Mouse (Mus musculus): Measurements from ENCODE around the gene Polrmt. TPM values are rescaled to one million over a fixed set of nuclear protein-coding genes. Genes with fewer than 3 reads are reported as not detected.
"Not testable (repeated sequence)": the region's sequence is repeated elsewhere in the genome, so short reads cannot be mapped to it uniquely, and the experiment has no call there.

Gene Polrmt
- polyA plus RNA-seq, 1 experiment, result 60.7 TPM

DNA sequence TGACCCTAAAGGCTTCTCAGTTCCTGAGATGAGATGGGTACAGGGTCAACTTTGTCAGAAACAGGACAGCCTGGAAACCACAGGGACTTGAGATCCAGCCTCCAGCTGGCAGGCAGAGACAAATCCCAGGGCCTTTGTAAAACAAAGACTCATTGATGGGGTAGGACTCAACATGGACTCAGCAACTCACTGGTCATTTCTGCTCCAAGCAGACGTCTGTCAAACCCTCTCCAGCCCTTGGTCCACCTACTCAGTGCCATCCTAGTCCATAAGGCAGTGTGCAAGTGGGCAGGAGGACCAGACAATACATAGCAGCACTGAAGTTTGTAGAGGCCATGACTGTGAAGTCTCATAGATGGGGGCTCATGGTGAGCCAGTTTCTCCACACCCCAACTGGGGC lies 33.2 kb downstream of the Polrmt start:
- DNase-seq (ENCODE audit: extremely low spot score in 1 of 2, low spot score in 1 of 2), result no peak

- DNase-seq (ENCODE audit: extremely low spot score in 1 of 2, low spot score in 1 of 2), result peak in 1 of 2 experiments; percentile 91
Measured at GRCm38 (mm10) chr10:79712499-79713126, 33.8 kb downstream of the Polrmt start.

DNA sequence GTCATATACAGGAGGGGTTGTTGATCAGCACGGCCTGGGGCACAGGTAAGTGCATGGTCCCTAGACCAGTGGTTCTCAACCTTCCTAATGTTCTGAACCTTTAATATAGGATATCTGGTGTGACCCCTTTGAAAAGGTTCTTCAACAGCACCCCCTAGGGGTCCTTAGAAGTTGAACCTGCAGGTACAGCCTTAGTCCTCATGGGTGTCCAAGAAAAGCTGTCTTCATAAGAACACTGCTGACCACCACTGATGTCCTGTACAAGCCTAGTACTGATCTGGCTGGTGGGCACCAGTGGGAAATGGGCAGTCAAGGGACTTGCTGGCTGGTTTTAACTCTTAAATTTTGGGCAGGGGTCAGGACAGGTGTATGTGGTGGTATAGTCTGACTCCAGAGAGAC lies 34.4 kb downstream of the Polrmt start:
- DNase-seq (ENCODE audit: extremely low spot score in 1 of 2, low spot score in 1 of 2), result no peak

DNA sequence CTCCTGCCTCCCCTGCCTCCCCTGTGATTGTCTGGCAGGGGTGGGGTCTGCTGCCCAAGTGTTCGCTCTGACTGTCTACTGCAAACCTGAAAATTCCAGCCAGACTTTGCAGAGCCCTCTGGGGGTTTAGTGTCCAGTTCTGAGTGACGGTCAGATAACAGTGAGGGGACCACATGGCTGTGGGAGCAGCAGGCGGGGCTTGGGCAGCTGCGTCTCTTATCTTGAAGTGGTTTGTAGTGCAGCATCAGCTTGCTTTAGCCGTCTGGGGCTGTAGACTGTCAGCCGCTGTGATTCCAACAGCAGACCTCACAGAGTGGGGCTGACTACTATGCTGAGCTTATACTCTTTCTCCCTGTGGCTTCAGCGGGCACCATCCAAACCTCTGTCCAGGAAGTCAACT lies 37.1 kb downstream of the Polrmt start:
- DNase-seq (ENCODE audit: extremely low spot score in 1 of 2, low spot score in 1 of 2), result no peak

GRCm38 (mm10) chr10:79708668-79709067 lies 37.7 kb downstream of the Polrmt start:
- DNase-seq (ENCODE audit: extremely low spot score in 1 of 2, low spot score in 1 of 2), result no peak

DNA sequence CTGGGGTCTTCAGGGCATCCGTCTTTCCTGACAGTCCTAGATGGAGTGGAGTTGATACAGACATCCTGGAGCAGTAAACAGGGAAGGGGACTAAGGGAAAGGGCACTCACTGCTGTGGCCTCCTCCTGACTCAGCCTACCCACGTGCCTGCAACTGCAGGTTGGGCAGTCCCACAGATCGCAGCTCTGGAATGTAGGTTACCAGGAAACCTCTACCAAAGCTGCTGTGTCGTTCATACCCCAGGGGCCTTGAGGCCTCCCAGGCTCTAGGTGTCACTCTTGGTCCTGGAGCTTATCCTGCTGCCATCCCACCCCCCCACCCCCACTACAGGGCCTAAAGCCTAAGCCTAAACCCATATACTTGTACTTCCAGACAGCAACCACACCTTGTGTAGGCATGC lies 38.6 kb downstream of the Polrmt start:
- no peak for DNase-seq (ENCODE audit: extremely low spot score in 1 of 2, low spot score in 1 of 2)

GRCm38 (mm10) chr10:79707162-79707561 lies 39.2 kb downstream of the Polrmt start:
- DNase-seq (ENCODE audit: extremely low spot score in 1 of 2, low spot score in 1 of 2), result no peak

GRCm38 (mm10) chr10:79706406-79707094 lies 39.8 kb downstream of the Polrmt start:
- no peak for DNase-seq (ENCODE audit: extremely low spot score in 1 of 2, low spot score in 1 of 2)

GRCm38 (mm10) chr10:79705951-79706350 lies 40.4 kb downstream of the Polrmt start:
- DNase-seq (ENCODE audit: extremely low spot score in 1 of 2, low spot score in 1 of 2), result no peak

DNA sequence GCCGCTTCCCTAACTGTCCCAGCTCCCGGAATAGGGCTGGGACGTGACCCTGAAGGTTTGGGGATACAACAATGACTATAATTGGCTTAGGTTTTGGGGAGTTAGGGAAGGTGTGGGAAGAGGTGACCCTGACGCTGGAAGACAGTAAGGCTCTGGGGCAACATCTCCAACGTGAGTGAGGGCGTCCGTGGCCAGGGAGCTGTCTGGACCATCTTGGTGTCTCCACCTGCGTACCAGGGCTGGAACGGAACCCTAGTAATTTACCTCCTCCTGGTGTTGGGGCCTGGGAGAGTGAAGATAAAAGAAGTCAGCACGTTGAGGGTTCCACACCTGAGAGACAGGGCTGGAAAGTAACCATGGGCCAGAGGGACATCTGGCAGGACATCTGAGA lies 41.4 kb downstream of the Polrmt start:
- no peak for DNase-seq (ENCODE audit: extremely low spot score in 1 of 2, low spot score in 1 of 2)

DNA sequence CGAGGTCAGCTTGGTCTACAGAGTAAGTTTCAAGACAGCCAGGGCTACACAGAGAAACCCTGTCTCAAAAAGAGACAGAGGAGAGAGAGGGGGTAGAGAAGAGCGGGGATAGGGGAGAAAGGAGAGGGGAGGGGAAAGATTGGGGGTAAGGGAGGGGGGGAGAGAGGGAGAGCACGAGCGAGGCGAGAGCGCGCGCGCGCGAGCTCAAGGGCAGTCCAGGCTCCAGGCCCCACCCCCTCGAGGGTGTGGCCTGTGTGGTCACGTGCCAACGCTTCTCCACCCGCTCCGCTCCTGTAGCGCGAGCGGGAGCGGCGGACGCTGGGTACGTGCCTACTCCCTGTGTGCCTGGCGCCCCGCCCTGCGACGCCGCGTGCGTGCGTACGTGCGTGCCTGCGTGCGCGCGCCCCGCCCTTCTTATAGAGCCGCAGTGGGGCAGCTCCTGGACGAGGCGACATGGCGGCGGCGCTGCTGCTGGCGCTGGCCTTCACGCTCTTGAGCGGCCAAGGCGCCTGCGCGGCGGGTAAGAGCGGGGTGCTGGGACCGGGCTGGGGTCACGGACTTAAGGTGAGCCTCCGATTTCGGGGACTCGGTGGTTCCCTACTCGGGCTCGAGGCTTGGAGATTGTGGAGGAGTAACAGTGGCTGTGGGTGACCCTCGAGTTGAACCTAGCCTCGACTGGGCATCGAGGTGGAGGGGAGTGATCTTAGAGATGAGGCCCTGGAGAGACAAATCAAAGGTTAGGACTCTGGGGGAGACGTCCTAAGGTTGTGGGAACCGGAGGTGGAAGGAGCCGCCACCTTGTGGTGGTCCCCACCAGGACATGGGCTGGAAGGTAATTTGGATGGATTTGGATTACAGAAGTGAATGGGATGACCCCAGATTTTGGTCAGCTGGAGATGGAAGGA lies 42.1 kb downstream of the Polrmt start, which contains the start of gene Bsg:
Gene Bsg (plus strand): TSS at position 427 of the 905 bp plus-strand sequence.
- peak; percentile 97 to 99 for DNase-seq (ENCODE audit: extremely low spot score in 1 of 2, low spot score in 1 of 2)

GRCm38 (mm10) chr10:79703541-79703940 lies 42.8 kb downstream of the Polrmt start:
- no peak for DNase-seq (ENCODE audit: extremely low spot score in 1 of 2, low spot score in 1 of 2)

DNA sequence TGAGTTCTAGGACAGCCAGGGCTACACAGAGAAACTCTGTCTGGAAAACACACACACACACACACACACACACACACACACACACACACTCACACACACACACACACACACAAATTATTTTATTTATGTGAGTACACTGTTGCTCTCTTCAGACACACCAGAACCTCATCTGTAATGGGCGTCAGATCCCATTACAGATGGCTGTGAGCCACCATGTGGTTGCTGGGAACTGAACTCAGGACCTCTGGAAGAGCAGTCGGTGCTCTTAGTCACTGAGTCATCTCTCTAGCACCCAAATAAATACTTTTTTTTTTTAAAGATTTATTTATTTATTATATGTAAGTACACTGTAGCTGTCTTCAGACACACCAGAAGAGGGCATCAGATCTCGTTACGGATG lies 43.4 kb downstream of the Polrmt start:
- not testable (repeated sequence) for DNase-seq (ENCODE audit: extremely low spot score in 1 of 2, low spot score in 1 of 2)

GRCm38 (mm10) chr10:79701443-79702129 lies 44.8 kb downstream of the Polrmt start:
- DNase-seq (ENCODE audit: extremely low spot score in 1 of 2, low spot score in 1 of 2), result no peak

DNA sequence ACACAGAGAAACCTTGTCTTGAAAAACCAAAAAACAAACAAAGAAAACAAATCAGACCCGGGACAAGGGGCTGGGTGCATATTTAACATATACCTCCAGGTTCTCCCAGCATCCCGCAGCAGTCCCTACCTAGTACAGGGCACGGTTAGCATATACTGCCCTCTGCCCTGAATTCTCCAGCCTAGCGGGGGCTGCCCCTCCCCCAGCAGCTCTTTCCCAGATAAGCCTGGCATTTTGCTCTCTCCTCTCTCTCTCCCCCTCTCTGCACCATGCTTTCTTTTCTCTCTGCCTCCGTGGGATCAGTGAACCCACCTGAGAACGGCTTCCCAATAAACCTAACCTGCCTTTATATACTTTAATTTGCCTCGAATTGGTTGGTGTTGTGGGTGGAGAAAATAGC lies 45.7 kb downstream of the Polrmt start:
- DNase-seq (ENCODE audit: extremely low spot score in 1 of 2, low spot score in 1 of 2), result no peak

GRCm38 (mm10) chr10:79698459-79698858 lies 47.9 kb downstream of the Polrmt start:
- no peak for DNase-seq (ENCODE audit: extremely low spot score in 1 of 2, low spot score in 1 of 2)

DNA sequence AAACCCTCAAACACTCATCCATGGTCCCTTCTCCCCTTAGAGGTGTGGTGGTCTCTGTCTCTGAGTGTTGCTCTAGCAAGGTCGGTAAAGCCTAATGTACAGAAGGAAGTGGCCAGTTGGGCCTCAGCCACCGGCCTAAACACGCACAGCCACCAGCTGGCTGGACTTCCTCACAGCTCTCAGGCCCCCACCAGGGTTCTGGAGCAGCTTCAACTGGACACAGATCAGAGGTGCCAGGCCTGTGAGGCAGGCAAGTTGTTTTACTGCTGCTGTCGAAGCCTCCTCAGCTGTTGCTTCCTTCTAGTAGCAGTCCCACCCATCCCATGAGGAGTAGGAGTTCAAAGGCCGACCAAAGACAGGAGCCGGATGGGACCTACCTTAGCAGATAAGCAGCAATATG lies 48.5 kb downstream of the Polrmt start:
- DNase-seq (ENCODE audit: extremely low spot score in 1 of 2, low spot score in 1 of 2), result no peak

DNA sequence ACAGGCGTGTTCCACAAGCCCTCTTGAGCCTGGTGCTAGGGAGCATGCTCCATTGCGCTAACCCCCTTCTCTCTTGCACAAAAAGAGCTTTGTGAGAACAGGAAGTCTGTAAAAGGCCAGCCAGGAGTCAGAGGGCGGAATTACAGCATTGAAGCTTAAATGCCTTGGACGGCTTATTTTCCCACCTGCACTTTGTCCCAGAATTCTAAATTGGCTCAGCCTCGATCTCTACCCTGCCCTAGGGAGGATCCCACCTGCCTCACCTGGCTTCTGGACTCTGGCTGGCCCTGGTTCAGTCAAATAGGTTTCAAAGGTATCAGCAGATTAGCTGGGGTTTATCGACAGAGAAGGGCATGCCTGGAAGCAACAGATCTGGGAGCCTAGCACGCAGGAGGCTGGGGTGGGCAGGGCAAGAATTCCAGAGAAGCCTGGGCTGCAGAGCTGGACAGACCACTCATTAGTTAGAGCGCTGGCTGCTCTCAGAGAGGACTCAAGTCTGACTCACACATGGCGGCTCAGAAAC lies 50.2 kb downstream of the Polrmt start:
- DNase-seq (ENCODE audit: extremely low spot score in 1 of 2, low spot score in 1 of 2), result no peak

DNA sequence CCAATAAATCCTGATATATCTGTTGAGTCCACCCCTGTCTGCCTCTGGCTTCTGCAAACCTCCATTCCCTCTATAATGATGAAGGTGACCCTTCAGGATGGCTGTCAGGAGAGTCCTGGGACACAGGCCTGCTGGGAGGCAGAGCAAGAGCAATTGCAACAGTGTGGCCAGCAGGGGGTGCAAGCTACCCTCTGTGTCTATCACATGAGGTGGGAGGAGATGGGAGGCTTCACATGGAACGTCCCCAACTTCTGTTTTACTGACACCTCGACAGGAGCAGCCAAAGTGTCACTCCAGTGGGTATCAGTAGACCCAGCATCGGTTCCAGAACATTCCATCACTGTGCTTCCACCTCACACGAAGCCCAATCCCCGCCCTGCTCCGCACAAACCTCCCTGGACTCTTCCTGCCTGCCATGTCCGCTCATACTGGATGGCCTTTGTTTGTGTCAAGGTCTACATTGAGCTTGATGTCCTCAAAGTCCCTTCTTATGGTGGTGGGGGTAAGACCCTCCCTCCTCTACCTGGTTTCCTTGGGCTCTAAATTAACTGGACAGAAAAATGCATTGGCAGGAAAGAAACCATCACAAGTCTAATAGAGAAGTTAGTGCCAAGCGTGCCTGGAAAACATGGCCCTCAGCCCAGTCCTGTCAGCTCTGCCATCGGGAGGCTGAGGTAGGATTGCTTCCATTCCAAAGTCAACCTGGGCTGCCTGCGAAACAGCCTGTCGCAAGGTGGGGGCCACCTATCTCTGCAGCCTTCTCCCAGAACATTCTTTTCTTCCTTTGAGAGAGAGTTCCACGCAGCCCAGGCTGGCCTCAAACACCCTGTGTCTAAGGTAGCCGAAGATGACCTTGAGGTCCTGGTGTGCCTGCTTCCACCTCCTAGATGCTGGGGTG lies 50.9 kb downstream of the Polrmt start:
- peak in 1 of 2 experiments; percentile 76 for DNase-seq (ENCODE audit: extremely low spot score in 1 of 2, low spot score in 1 of 2)

GRCm38 (mm10) chr10:79694379-79694655 lies 52.1 kb downstream of the Polrmt start:
- DNase-seq (ENCODE audit: extremely low spot score in 1 of 2, low spot score in 1 of 2), result no peak
